Mouse (Mus musculus): ENCODE results near the gene Gm27021. TPM values are rescaled to one million over a fixed set of nuclear protein-coding genes. Genes with fewer than 3 reads are reported as not detected.

The Gm27021 gene
- total and polyA plus RNA-seq, 3 experiments = 0.21 to 0.54 TPM; not detected in 1

GRCm38 (mm10) chr8:120644663-120645062 is 23.2 kb downstream of the Gm27021 start:
- Histone ChIP-seq H3K36me3 (ENCODE audit: control insufficient read depth in 1 of 2, insufficient read depth in 2 of 2, low read length in 2 of 2) (no peaks in the 10 kb centered on the region), H3K27ac (ENCODE audit: control insufficient read depth, low read depth, low read length) (no peak overlapping the region), H3K79me2 (ENCODE audit: control insufficient read depth, insufficient read depth, low read length, poor library complexity) (no peaks in the 10 kb centered on the region), H3K9ac (ENCODE audit: control insufficient read depth, low read depth, low read length, poor library complexity, severe bottlenecking) (no peak overlapping the region), H3K4me3 (ENCODE audit: control insufficient read depth in 1 of 2, insufficient read depth in 1 of 2, low read depth in 2 of 2, low read length in 2 of 2) (no peak overlapping the region), H3K4me1 (ENCODE audit: control insufficient read depth in 1 of 2, insufficient read depth in 2 of 2, low read length in 2 of 2) (peaks cover 0 to 5% of the 10 kb centered on the region in 2 experiments; a peak in 1 of 4 replicates), H3K27me3 (ENCODE audit: control insufficient read depth in 1 of 2, insufficient read depth in 2 of 2, low read length in 2 of 2) (no peaks in the 10 kb centered on the region), H3K9me3 (replicated peaks; ENCODE audit: insufficient read depth, low read length) (no peaks in the 10 kb centered on the region)
- TF ChIP-seq NELFE (IDR thresholded peaks at IDR 0.05; ENCODE audit: low read depth, low read length) (no peak), ETS1 (IDR thresholded peaks at IDR 0.05; ENCODE audit: low read depth, low read length) (no peak), CTCF (IDR thresholded peaks at IDR 0.05 in 2 of 3, conservative IDR thresholded peaks at IDR 0.05 in 1 of 3; ENCODE audit: control insufficient read depth in 1 of 3, insufficient read depth in 1 of 3, low read depth in 2 of 3, low read length in 3 of 3, poor library complexity in 1 of 3, severe bottlenecking in 1 of 3) (no peak), POLR2AphosphoS2 (IDR thresholded peaks at IDR 0.05; ENCODE audit: low read length) (no peak), MAX (IDR thresholded peaks at IDR 0.05; ENCODE audit: low read length) (no peak), ELF1 (IDR thresholded peaks at IDR 0.05; ENCODE audit: low read depth, low read length) (no peak), CHD1 (IDR thresholded peaks at IDR 0.05; ENCODE audit: low read depth, low read length) (no peak)
- DNase-seq (ENCODE audit: low read depth, low spot score) = no peak

- H3K27ac ChIP-seq (ENCODE audit: control insufficient read depth, low read depth, low read length) = no peak overlapping the region
- no peaks in the 10 kb centered on the region for H3K79me2 ChIP-seq (ENCODE audit: control insufficient read depth, insufficient read depth, low read length, poor library complexity)
- DNase-seq (ENCODE audit: low read depth, low spot score) = peak; percentile 50
- H3K27me3 ChIP-seq (ENCODE audit: control insufficient read depth in 1 of 2, insufficient read depth in 2 of 2, low read length in 2 of 2) = no peaks in the 10 kb centered on the region
- H3K9ac ChIP-seq (ENCODE audit: control insufficient read depth, low read depth, low read length, poor library complexity, severe bottlenecking) = no peak overlapping the region
- peaks cover 0 to 5% of the 10 kb centered on the region in 2 experiments; a peak in 1 of 4 replicates for H3K4me1 ChIP-seq (ENCODE audit: control insufficient read depth in 1 of 2, insufficient read depth in 2 of 2, low read length in 2 of 2)
- no peaks in the 10 kb centered on the region for H3K36me3 ChIP-seq (ENCODE audit: control insufficient read depth in 1 of 2, insufficient read depth in 2 of 2, low read length in 2 of 2)
- TF ChIP-seq TBP (IDR thresholded peaks at IDR 0.05; ENCODE audit: low read depth, low read length) (peak; percentile 60; the same call in 1 of the 2 replicates), NRF1 (IDR thresholded peaks at IDR 0.05; ENCODE audit: insufficient read depth, low read depth, low read length, poor library complexity, severe bottlenecking) (no peak), HCFC1 (IDR thresholded peaks at IDR 0.05; ENCODE audit: low read depth, low read length) (no peak), CTCF (IDR thresholded peaks at IDR 0.05 in 2 of 3, conservative IDR thresholded peaks at IDR 0.05 in 1 of 3; ENCODE audit: control insufficient read depth in 1 of 3, insufficient read depth in 1 of 3, low read depth in 2 of 3, low read length in 3 of 3, poor library complexity in 1 of 3, severe bottlenecking in 1 of 3) (peak; percentile 3 to 19 (median 14); a peak in 2 of 6 replicates), RAD21 (IDR thresholded peaks at IDR 0.05; ENCODE audit: low read depth, low read length) (no peak), MEF2A (IDR thresholded peaks at IDR 0.05; ENCODE audit: extremely low read depth, insufficient replicate concordance, low read depth, low read length, poor library complexity, severe bottlenecking) (no peak)
- no peak overlapping the region for H3K4me3 ChIP-seq (ENCODE audit: control insufficient read depth in 1 of 2, insufficient read depth in 1 of 2, low read depth in 2 of 2, low read length in 2 of 2)
- H3K9me3 ChIP-seq (replicated peaks; ENCODE audit: insufficient read depth, low read length) = no peaks in the 10 kb centered on the region
Observed at GRCm38 (mm10) chr8:120642031-120642662, 25.7 kb downstream of the Gm27021 start.

GRCm38 (mm10) chr8:120641245-120641644 is 26.6 kb downstream of the Gm27021 start:
- TF ChIP-seq GATA1 (IDR thresholded peaks at IDR 0.05; ENCODE audit: low read depth, low read length) (0 out of 2 replicates have a peak, but pooled peaks have one; percentile 22), MAX (IDR thresholded peaks at IDR 0.05; ENCODE audit: low read length) (no peak)
- Histone ChIP-seq H3K27me3 (ENCODE audit: control insufficient read depth in 1 of 2, insufficient read depth in 2 of 2, low read length in 2 of 2) (no peaks in the 10 kb centered on the region), H3K79me2 (ENCODE audit: control insufficient read depth, insufficient read depth, low read length, poor library complexity) (no peaks in the 10 kb centered on the region), H3K4me3 (ENCODE audit: control insufficient read depth in 1 of 2, insufficient read depth in 1 of 2, low read depth in 2 of 2, low read length in 2 of 2) (no peak overlapping the region), H3K9me3 (replicated peaks; ENCODE audit: insufficient read depth, low read length) (no peaks in the 10 kb centered on the region), H3K9ac (ENCODE audit: control insufficient read depth, low read depth, low read length, poor library complexity, severe bottlenecking) (no peak overlapping the region), H3K27ac (ENCODE audit: control insufficient read depth, low read depth, low read length) (no peak overlapping the region), H3K4me1 (ENCODE audit: control insufficient read depth in 1 of 2, insufficient read depth in 2 of 2, low read length in 2 of 2) (peaks cover 0 to 5% of the 10 kb centered on the region in 2 experiments; a peak in 1 of 4 replicates), H3K36me3 (ENCODE audit: control insufficient read depth in 1 of 2, insufficient read depth in 2 of 2, low read length in 2 of 2) (no peaks in the 10 kb centered on the region)
- DNase-seq (ENCODE audit: low read depth, low spot score) = peak; percentile 34

Data from MEL (cell line).